Mouse (Mus musculus): ENCODE results near the gene Mical1.

DNA sequence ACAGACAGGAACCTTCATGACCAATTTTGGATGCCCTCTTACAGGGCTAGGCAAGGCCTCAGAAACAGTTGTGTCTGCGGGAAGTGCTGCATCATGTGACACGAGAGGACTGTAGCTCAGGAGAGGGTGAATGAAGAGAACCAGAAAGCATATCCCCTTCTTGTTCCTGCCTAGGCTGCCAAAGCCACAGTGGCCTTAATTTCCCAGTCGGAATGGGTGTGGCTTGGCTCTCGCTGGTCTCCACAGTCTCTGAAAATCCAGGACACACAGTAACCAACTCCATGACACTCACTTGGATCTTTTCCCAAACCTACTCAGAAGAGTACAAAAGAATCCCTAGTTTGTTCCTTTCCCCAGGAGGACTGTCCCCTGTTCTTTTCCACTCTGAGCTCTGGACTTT, 24.8 kb downstream of the Mical1 start:
- TF ChIP-seq CTCF (IDR thresholded peaks at IDR 0.05; ENCODE audit: extremely low read depth, insufficient read length, insufficient replicate concordance, low read depth, low read length) (no peak), POLR2A (IDR thresholded peaks at IDR 0.05; ENCODE audit: low read depth, low read length) (no peak)
